Mouse (Mus musculus) CD8-positive naive resting alpha-beta T cell, adult 2 months (primary cell): Measurements from ENCODE around the gene Fam98c.

Experiments used
- DNase-seq, 2 experiments: peaks; one replicate each; pipeline ENCODE4 v3.0.0; 2022; ENCODE audit warnings: low read depth in 2 of 2, low spot score in 2 of 2

The Fam98c gene

GRCm38 (mm10) chr7:29118142-29118851, 37.7 kb downstream of the Fam98c start:
- no peak for DNase-seq

DNA sequence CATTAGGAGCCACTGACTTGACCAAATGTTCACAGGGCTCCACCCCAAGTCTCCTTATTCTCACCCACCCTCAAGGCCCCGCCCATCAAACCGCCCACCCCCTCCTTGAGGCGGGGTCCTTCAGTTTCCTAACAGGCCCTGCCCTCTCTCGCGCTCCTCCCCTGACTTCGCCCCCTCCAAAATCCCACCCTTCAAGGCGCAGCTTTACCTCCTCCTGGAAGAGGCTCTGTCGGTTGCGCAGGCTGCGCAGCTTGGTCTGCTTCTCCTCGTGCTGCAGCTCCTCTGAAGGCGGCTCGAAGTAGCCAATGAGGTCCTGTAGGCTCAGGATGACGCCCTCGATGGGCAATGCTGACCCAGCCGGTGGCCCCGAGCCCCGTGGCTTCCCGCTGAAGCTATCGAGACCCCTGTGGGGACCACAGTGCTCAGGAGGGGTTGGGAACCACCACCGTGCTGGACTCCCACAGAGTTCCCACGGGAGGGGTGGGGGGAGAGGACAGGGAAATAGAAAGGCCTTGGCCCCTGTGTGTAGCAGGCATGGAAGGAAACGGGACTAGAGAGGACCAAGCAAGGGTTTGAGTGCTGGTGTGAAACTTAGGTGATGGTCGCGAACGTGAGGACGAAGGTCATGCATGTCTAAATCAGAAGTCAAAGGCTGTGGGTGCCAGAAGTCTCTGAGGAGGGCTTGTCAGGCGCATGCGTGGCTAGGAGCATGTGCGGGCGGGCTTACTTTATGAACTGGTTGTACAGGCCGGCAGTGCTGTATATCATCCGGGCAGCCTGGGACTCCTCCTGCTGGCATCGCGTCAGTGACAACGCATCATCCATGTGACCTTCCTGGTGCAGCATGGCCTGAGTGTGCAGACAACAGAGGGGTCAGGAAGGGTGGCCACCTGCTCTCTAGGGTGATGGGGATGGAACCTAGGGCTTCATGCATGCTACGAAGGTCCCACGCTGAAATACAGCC, 46.8 kb downstream of the Fam98c start:
- DNase-seq = no peak
